Mouse (Mus musculus) common myeloid progenitor, adult 5-6 weeks (primary cell): ENCODE data around the gene Timm23. TPM values are rescaled to one million over a fixed set of nuclear protein-coding genes. Genes with fewer than 3 reads are reported as not detected.
"Not testable (repeated sequence)": the region's sequence is repeated elsewhere in the genome, so short reads cannot be mapped to it uniquely, and the experiment has no call there.

Source experiments
- ATAC-seq: replicated peaks from 2 replicates; pipeline ENCODE4 v1.8.0; 2016; ENCODE audit warnings: low read depth, mild to moderate bottlenecking, moderate TSS enrichment, inconsistent platforms; ENCODE audit not compliant: poor library complexity, severe bottlenecking
- total RNA-seq: library from RNA; stranded (forward); fragments of 200-1000, 187-1606 nt; gene quantifications from 2 replicates; pipeline ENCODE4 v1.2.3, GENCODE M21; 2017

The Timm23 gene
- total RNA-seq, 1 experiment from 2014 or later, result 196 TPM

GRCm38 (mm10) chr14:32140359-32140965 lies 61.2 kb downstream of the Timm23 start:
- peak; percentile 65 for ATAC-seq

- ATAC-seq, result not testable (repeated sequence)
Observed at GRCm38 (mm10) chr14:32136467-32136866, 65.2 kb downstream of the Timm23 start.

- ATAC-seq, result 0 out of 2 replicates have a peak, but pooled peaks have one; percentile 39
Observed at GRCm38 (mm10) chr14:32134293-32134692, 67.4 kb downstream of the Timm23 start.

- peak; percentile 60 for ATAC-seq
Observed at GRCm38 (mm10) chr14:32131836-32132235, 69.9 kb downstream of the Timm23 start.

Other genes starting within 250 kb of the Timm23 start
- not detected in 2 replicates for gene Galnt15, start 172.9 kb downstream of the Timm23 start, total RNA-seq
- 41.4 and 47.0 TPM in 2 replicates for gene Oxnad1, start 116.5 kb downstream of the Timm23 start, total RNA-seq
- 40.1 and 54.3 TPM in 2 replicates for gene Dph3, start 116.2 kb downstream of the Timm23 start, total RNA-seq
- not detected in 2 replicates for gene Msmb, start 59.9 kb downstream of the Timm23 start, total RNA-seq
- gene Ncoa4, start 42.0 kb downstream of the Timm23 start, total RNA-seq, result 136 and 176 TPM in 2 replicates
- 101 and 118 TPM in 2 replicates for gene Parg, start 51 bp upstream of the Timm23 start, total RNA-seq
- gene Ogdhl, start 120.1 kb upstream of the Timm23 start, total RNA-seq, result 0.09 TPM in 1 of 2 replicates, not detected in the other
- not detected in 2 replicates for gene 1700024G13Rik, start 186.5 kb upstream of the Timm23 start, total RNA-seq